Mouse (Mus musculus) spleen, adult 2 months (tissue): ENCODE measurements around the gene Exosc5.

Source experiments
- CTCF ChIP-seq: fragments of 200-500 bp; IDR thresholded peaks from 2 replicates; pipeline ENCODE4 v1.5.1; 2011; ENCODE audit warnings: mild to moderate bottlenecking, inconsistent platforms; ENCODE audit not compliant: insufficient read depth, insufficient read length, insufficient replicate concordance; ENCODE audit errors: extremely low read depth
- POLR2A ChIP-seq: fragments of 200-500 bp; IDR thresholded peaks from 2 replicates; pipeline ENCODE4 v1.6.1; 2011; ENCODE audit warnings: low read depth, low read length, inconsistent platforms

GRCm38 (mm10) chr7:25625594-25626250, 33.2 kb upstream of the Exosc5 start:
- TF ChIP-seq CTCF (peak; percentile 48; the same call in 1 of the 2 replicates), POLR2A (no peak)
